Mouse (Mus musculus) heart, adult 2 months (tissue): Measurements from ENCODE around the gene Rnf187. TPM values are rescaled to one million over a fixed set of nuclear protein-coding genes. Genes with fewer than 3 reads are reported as not detected.

Source experiments
- DNase-seq, 2 experiments: peaks; one replicate each; pipeline ENCODE4 v3.0.0; 2021
- H3K27ac ChIP-seq: fragments of 200-600 bp; 2 replicates; pipeline ENCODE4 v1.8.1; 2022
- H3K27me3 ChIP-seq: fragments of 200-500 bp; 2 replicates; pipeline ENCODE4 v1.6.1; 2012; ENCODE audit warnings: mild to moderate bottlenecking, low read length, inconsistent platforms, mixed read lengths; ENCODE audit not compliant: control insufficient read depth, insufficient read depth
- H3K36me3 ChIP-seq: fragments of 200-500 bp; 2 replicates; pipeline ENCODE4 v1.6.1; 2012; ENCODE audit warnings: low read length, inconsistent platforms; ENCODE audit not compliant: control insufficient read depth, insufficient read depth
- H3K4me1 ChIP-seq: fragments of 200-500 bp; 2 replicates; pipeline ENCODE4 v1.6.1; 2011; ENCODE audit warnings: low read length; ENCODE audit not compliant: control insufficient read depth, insufficient read depth
- H3K4me3 ChIP-seq: fragments of 200-600 bp; 2 replicates; pipeline ENCODE4 v1.8.1; 2022
- H3K79me2 ChIP-seq: fragments of 200-500 bp; replicated peaks from 2 replicates; pipeline ENCODE4 v1.6.1; 2012; ENCODE audit warnings: mild to moderate bottlenecking, inconsistent platforms, low read length, moderate library complexity, mixed read lengths; ENCODE audit not compliant: control insufficient read depth, insufficient read depth
- H3K9ac ChIP-seq: fragments of 200-500 bp; 2 replicates; pipeline ENCODE4 v1.6.1; 2012; ENCODE audit warnings: low read depth, mild to moderate bottlenecking, control low read depth, inconsistent platforms, low read length, mixed read lengths
- CTCF ChIP-seq: fragments of 200-600 bp; IDR thresholded peaks from 2 replicates; pipeline ENCODE4 v1.8.1; 2022; ENCODE audit warnings: antibody characterized with exemption, mild to moderate bottlenecking, moderate library complexity
- EP300 ChIP-seq: fragments of 200-500 bp; IDR thresholded peaks from 2 replicates; pipeline ENCODE4 v1.6.1; 2011; ENCODE audit warnings: low read depth, low read length, control low read depth; ENCODE audit not compliant: insufficient read depth
- POLR2A ChIP-seq: fragments of 200-500 bp; IDR thresholded peaks from 2 replicates; pipeline ENCODE4 v1.6.1; 2011; ENCODE audit warnings: mild to moderate bottlenecking, low read depth, low read length, control low read depth; ENCODE audit not compliant: insufficient read depth
- WGBS: fragments of 180-500 bp; shearing (Covaris S2); methylation state at CpG from one replicate; pipeline ENCODE4 v1.1.7; 2018; 5-methylcytosine and 5-hydroxymethylcytosine counted together
- intact Hi-C: fragments of 180-260 bp; cut with DNase I; formaldehyde crosslinking; loops from one replicate; pipeline ENCODE4 v1.15.1; 2025
- polyA plus RNA-seq: library from polyadenylated mRNA; depleted of rRNA; stranded (reverse); fragments of >200 nt; gene quantifications from 2 replicates; pipeline ENCODE4 v1.2.3, GENCODE M21; 2012
- total RNA-seq, 2 experiments: library from RNA; stranded (reverse); gene quantifications; 2 replicates each; pipeline ENCODE4 v1.2.3; 2021

Rnf187 gene
- total and polyA plus RNA-seq, 3 experiments: 164 to 182 (median 177) TPM

- no peak overlapping the region for H3K27ac ChIP-seq
- no peak overlapping the region for H3K9ac ChIP-seq
- DNase-seq: peak in 1 of 2 experiments; percentile 17
- no peak overlapping the region for H3K4me3 ChIP-seq
- TF ChIP-seq EP300 (no peak), POLR2A (no peak)
- no peaks in the 10 kb centered on the region for H3K27me3 ChIP-seq
- intact Hi-C loops: loop anchor here (5.0 kb wide), 1 partner anchor 58 kb away; the partner anchor contains the start of gene Gm12258
- H3K36me3 ChIP-seq: no peaks in the 10 kb centered on the region; the same call in 1 of the 2 replicates
- 54% methylated on average over 6 of the region's 6 CpGs for WGBS
- peaks cover 3% of the 10 kb centered on the region for H3K4me1 ChIP-seq
- no peaks in the 10 kb centered on the region for H3K79me2 ChIP-seq
Measured at GRCm38 (mm10) chr11:58904838-58905237, 33.9 kb downstream of the Rnf187 start.

GRCm38 (mm10) chr11:58904410-58904718 lies 34.4 kb downstream of the Rnf187 start:
- WGBS: 2% methylated on average over 8 of the region's 8 CpGs
- H3K79me2 ChIP-seq: no peaks in the 10 kb centered on the region
- H3K4me1 ChIP-seq: peaks cover 3% of the 10 kb centered on the region
- no peaks in the 10 kb centered on the region for H3K27me3 ChIP-seq
- TF ChIP-seq EP300 (no peak), CTCF (no peak), POLR2A (no peak)
- H3K4me3 ChIP-seq: peak overlapping the region; percentile 82
- intact Hi-C loops: loop anchor here (5.0 kb wide), 1 partner anchor 57 kb away; the partner anchor contains the start of gene Gm12258
- peak overlapping the region; percentile 68 for H3K9ac ChIP-seq
- H3K27ac ChIP-seq: peak overlapping the region; percentile 95
- H3K36me3 ChIP-seq: no peaks in the 10 kb centered on the region; the same call in none of the 2 replicates
- DNase-seq: no peak

GRCm38 (mm10) chr11:58903511-58904409 lies 35.0 kb downstream of the Rnf187 start, which contains the start of gene Zfp39:
TSS of gene Zfp39 (minus strand) at chr11:58904225.
- Histone ChIP-seq H3K4me1 (peaks cover 3% of the 10 kb centered on the region), H3K27me3 (no peaks in the 10 kb centered on the region), H3K79me2 (no peaks in the 10 kb centered on the region), H3K4me3 (peak within 1 kb of the TSS; percentile 82), H3K9ac (peak within 1 kb of the TSS; percentile 77), H3K27ac (peak within 1 kb of the TSS; percentile 95), H3K36me3 (no peaks in the 10 kb centered on the region; the same call in none of the 2 replicates)
- peak; percentile 96 to 99 for DNase-seq
- TF ChIP-seq CTCF (peak; percentile 24; the same call in 1 of the 2 replicates), EP300 (0 out of 2 replicates have a peak, but pooled peaks have one; percentile 23), POLR2A (peak; percentile 86)
- under 1% methylated on average over 40 of the region's 40 CpGs for WGBS
- intact Hi-C loops: loop anchor here (5.0 kb wide), 1 partner anchor 56 kb away; the partner anchor contains the start of gene Gm12258

GRCm38 (mm10) chr11:58901080-58901479 lies 37.6 kb downstream of the Rnf187 start:
- intact Hi-C loops: loop anchor here (5.0 kb wide), 1 partner anchor 54 kb away; the partner anchor contains the start of gene Gm12258
- H3K4me3 ChIP-seq: no peak overlapping the region
- DNase-seq: no peak
- TF ChIP-seq POLR2A: no peak
- no peak for TF ChIP-seq EP300
- no peak for TF ChIP-seq CTCF
- no peaks in the 10 kb centered on the region for H3K27me3 ChIP-seq
- no peak overlapping the region for H3K27ac ChIP-seq
- no peaks in the 10 kb centered on the region for H3K79me2 ChIP-seq
- H3K9ac ChIP-seq: no peak overlapping the region
- H3K4me1 ChIP-seq: peaks cover 3% of the 10 kb centered on the region
- H3K36me3 ChIP-seq: peaks cover 5% of the 10 kb centered on the region

- Histone ChIP-seq H3K27ac (no peak overlapping the region), H3K36me3 (peaks cover 8% of the 10 kb centered on the region)
- 70% methylated on average over 6 of the region's 6 CpGs for WGBS
Measured at GRCm38 (mm10) chr11:58897485-58897884, 41.2 kb downstream of the Rnf187 start.

GRCm38 (mm10) chr11:58894456-58894855 lies 44.3 kb downstream of the Rnf187 start:
- no peaks in the 10 kb centered on the region for H3K79me2 ChIP-seq
- H3K9ac ChIP-seq: no peak overlapping the region
- no peaks in the 10 kb centered on the region; the same call in 1 of the 2 replicates for H3K4me1 ChIP-seq
- WGBS: 92% methylated on average over 6 of the region's 6 CpGs
- H3K4me3 ChIP-seq: no peak overlapping the region
- no peaks in the 10 kb centered on the region for H3K27me3 ChIP-seq
- intact Hi-C loops: no loop called here
- peaks cover 8% of the 10 kb centered on the region for H3K36me3 ChIP-seq
- H3K27ac ChIP-seq: no peak overlapping the region
- TF ChIP-seq POLR2A: no peak
- TF ChIP-seq EP300: no peak
- no peak for TF ChIP-seq CTCF
- DNase-seq: no peak

More at GRCm38 (mm10) chr11:58897485-58897884, 41.2 kb downstream of the Rnf187 start:
- Histone ChIP-seq H3K79me2 (no peaks in the 10 kb centered on the region), H3K27me3 (no peaks in the 10 kb centered on the region), H3K9ac (no peak overlapping the region), H3K4me1 (no peaks in the 10 kb centered on the region; the same call in 1 of the 2 replicates), H3K4me3 (no peak overlapping the region)
- no peak for TF ChIP-seq CTCF
- TF ChIP-seq POLR2A: no peak
- no peak for TF ChIP-seq EP300
- DNase-seq: no peak
- intact Hi-C loops: no loop called here
